Mouse (Mus musculus) megakaryocyte progenitor cell, adult 5-6 weeks (primary cell): Measurements from ENCODE around the gene Gm49510. TPM values are rescaled to one million over a fixed set of nuclear protein-coding genes. Genes with fewer than 3 reads are reported as not detected.

ENCODE experiments used
- ATAC-seq: replicated peaks from 2 replicates; pipeline ENCODE4 v1.8.0; 2016; ENCODE audit warnings: mild to moderate bottlenecking, moderate TSS enrichment, inconsistent platforms; ENCODE audit not compliant: poor library complexity
- total RNA-seq, 2 experiments: library from RNA; stranded (forward) in 1 of 2; stranded (reverse) in 1 of 2; fragments of 157-497, 149-512 nt in 1 of 2; fragments of 200-1000 nt in 1 of 2; gene quantifications; 2 replicates each; pipeline versions ENCODE4 v1.2.3 to v1.2.4; 2015 to 2017

The Gm49510 gene
- not detected in 2 replicates for total RNA-seq (2015)
- 1.2 and 2.6 TPM in 2 replicates for total RNA-seq (2017)

- no peak for ATAC-seq
These were observed at the start of gene Gm49510 for GRCm38 (mm10) chr15:78899409-78899739. Gm49510 (plus strand) TSS chr15:78899667.

DNA sequence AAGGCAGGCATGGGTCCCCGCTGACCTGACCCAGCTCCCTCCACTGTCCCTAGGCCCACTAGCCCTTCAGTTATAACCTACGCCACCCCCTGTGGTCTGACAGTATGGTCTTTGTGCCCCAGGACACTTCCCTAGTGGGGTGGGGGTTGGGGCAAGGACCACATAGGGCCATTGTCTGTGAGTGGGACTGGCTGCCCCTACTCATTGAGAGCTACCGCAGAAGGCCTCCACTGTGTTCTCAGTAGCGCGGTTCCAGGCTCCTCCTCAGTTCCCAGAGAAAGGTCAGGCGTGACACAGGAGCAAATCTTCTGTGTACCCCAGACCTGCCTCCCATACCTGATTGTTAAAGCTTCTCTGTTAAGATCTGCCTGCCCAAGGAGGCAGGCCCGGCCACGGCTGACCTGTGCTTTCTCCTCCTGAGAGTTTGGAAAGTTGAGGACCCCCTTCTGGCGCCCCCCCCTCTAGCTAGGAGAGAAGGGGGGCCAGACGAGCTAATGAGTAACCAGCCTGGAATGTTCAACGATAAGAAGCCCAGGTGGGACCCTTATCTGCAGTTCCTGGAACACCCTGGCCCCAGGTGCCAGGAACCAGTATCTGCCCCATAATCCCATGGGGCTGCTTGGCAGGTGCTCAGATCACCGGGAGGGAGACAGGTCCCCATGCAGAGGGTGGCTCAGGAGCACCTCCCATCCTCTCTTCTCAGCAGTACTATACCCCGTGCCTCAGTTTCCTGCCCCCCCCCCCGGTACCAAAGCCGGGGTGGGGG lies 49.2 kb upstream of the Gm49510 start:
- ATAC-seq = no peak

GRCm38 (mm10) chr15:78850944-78851343 lies 48.5 kb upstream of the Gm49510 start:
- no peak for ATAC-seq

DNA sequence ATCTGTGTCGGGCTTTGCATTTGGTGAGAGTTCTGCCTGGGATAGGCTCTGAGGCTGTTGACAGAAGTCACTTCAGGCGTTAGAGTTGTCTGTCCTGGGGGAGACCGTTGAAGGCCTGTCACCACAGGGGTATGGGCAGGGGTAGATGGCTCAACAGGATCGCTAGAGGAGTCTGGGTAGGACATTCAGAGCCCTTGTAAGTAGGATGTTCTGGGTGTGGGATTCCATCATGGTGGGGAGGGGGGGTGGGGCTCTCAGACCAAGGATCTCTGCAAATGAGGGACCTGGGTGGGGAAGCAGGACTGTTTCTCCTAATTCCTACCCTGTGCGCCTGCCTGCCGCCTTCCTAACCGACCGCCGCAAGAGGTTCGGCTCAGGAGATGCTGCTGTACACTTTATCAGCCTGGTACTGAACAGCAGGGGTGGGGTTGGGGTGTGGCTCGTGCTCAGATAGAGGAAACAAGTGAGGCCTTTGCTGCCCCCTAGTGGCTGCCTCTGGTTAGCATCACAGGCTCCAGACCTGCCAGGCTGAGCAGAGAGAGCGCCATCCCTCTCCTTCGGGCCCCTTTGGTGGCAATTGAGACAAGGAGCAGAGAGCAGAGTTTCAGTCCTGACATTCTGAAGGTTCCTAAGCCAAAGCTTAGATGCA lies 47.8 kb upstream of the Gm49510 start:
- ATAC-seq = peak; percentile 98

DNA sequence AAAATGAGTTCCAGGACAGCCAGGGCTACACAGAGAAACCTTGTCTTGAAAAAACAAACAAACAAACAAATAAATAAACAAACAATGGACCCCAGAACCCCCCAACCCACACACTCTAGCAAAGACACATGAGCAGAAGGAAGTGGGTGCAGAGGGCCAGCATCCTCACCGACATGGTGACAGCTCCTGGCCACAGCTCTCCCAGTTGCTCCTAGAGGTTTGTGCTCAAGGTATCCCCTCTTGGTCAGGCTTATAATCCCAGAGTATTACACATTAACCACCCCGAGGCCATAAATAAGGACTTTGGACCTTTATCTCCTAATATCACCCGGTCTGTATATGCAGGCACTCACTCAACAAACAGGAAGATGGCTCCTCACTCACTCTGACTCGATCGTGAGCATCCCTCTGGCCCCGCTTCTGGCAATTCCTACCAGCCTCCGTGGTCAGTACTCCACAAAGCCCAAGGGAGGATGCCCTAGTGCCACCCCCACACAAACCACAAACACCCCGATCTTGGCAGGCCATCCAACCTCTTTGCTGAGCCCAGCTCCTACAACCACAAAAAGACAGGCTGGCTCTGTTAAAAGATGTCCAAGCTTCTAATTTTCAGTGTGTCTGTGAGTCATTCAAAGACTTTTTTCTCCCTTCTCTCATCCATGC lies 44.0 kb upstream of the Gm49510 start, which contains the start of gene Lgals2:
Lgals2 (minus strand) TSS at position 227 of the 663 bp plus-strand sequence.
- no peak for ATAC-seq

GRCm38 (mm10) chr15:78857009-78857408 lies 42.5 kb upstream of the Gm49510 start:
- no peak for ATAC-seq

DNA sequence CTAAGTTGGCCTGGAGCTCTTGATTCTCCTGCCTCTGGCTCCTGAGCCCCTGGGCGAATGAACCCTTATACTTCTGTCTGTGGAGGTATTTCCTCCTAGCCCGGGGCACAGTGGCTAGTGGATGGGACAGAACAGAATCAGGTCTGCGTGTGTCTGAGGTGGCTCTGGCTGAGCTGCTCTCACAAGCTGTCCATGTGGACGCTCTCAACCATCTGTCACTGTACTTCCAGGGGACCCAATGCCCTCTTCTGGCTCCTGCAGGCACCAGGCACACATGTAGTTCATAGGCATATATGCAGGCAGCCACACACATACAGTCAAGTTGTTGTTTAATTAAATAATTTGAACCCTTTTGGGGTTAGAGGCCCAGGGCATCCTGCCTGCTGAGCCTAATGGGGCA lies 40.2 kb upstream of the Gm49510 start:
- no peak for ATAC-seq

DNA sequence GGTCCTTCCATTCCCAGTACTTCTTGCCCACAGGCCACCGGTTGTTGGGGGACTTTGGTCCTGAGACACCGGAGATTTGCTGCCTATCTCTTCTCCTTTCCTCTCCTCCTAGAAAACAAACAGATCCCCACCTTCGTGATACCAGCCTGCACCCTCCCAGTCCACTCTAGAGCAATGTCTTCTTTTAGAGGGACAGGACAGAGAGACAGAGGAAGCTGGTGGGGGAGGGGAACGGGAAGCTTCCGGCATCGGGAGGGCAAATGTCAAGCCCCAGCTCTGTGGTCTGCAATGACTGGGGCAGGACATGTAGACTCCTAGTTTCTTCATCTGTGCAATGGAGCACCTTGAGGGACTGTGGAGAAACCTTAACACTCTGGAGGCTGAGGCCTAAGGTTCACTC lies 39.8 kb upstream of the Gm49510 start:
- no peak for ATAC-seq

- ATAC-seq = no peak
These were observed 37.2 kb upstream of the Gm49510 start for GRCm38 (mm10) chr15:78862280-78862679.

DNA sequence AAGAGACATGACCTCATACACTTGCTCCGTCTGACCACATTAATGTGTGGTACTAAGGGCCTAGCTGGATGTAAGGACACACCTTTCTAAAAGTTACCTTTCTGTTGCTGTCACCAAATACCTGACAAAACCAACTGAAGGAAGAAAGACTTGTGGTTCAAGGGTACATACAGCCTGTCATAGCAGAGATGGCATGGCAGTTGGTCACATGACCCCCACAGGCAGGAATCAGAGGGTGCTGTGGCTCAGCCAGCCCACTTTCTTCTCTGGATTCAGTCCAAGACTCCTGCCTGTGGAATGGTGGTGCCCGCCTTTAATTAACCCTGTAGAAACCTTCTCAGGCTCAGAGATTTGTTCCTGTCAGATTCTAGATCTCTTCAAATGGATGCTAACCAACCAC lies 36.3 kb upstream of the Gm49510 start:
- no peak for ATAC-seq

- peak; percentile 63 for ATAC-seq
These were observed 35.6 kb upstream of the Gm49510 start for GRCm38 (mm10) chr15:78863852-78864253.

DNA sequence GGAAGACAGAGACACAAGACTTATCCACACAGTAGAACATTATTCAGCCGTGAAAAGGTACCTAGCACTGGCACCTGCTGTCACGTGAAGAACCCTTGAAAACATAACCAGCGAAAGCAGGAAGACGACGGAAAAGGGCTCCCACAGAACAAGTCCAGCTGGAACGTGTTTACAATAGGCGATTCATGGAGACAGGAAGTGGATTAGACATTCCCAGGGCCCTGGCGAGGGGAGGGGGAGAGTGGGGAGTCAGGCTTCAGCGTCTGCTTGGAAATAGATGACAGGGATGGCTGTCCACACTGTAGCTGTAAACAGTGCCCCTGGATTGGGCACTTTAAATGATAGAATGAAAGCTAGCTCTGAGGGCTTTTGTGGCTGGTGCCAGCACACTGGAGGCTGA lies 31.1 kb upstream of the Gm49510 start:
- ATAC-seq = no peak

- no peak for ATAC-seq
These were observed 30.6 kb upstream of the Gm49510 start for GRCm38 (mm10) chr15:78868826-78869233.

GRCm38 (mm10) chr15:78869775-78870174 lies 29.7 kb upstream of the Gm49510 start:
- ATAC-seq = peak; percentile 77

DNA sequence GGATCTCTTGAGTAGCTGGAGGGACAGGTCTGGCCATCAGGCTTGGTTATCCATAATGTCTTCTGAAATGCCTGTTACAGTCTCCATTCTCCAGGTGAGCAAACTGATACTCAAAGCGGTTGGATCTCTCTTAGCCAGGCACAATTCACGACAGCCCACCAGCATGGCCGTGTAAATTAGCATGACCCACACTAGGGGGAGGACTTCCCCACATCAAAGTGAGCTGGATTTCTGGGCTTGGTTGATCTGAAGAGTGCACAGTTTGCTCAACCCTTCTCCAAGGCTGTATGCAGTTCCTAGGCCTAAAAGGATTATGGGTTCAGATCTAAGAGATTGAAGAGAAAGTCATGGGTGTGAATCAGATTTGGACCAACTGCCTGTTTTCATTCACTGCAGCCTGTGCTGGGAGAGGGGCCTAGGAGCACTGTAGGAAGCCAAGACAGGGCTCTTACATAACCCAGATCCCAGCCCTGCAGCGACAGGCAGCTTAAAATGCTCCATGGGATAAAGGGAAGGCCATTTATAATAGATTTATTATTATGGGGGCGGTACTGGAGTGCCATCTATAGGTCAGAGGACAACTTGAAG lies 27.4 kb upstream of the Gm49510 start:
- ATAC-seq = no peak

GRCm38 (mm10) chr15:78873803-78874435 lies 25.5 kb upstream of the Gm49510 start:
- no peak for ATAC-seq

GRCm38 (mm10) chr15:78874989-78875388 lies 24.5 kb upstream of the Gm49510 start:
- no peak for ATAC-seq

DNA sequence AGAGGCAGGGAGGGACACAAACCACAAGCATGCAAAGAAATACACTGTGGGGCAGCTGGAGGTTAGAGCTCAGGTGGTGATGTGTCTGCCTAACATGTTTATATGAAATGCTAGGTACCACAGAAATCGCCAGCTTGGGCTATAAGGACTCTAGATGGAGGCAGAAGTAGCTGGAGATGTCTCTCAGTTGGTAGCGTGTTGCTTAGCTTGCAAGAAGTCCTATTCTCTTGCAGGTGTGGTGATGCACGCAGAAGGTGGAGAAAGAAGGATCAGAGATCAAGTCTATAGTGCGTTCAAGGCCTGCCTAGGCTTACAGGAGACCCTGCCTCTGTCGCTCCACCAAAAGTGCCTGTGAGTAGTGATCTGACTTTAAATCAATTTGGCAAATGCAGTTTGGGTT lies 23.9 kb upstream of the Gm49510 start:
- no peak for ATAC-seq

DNA sequence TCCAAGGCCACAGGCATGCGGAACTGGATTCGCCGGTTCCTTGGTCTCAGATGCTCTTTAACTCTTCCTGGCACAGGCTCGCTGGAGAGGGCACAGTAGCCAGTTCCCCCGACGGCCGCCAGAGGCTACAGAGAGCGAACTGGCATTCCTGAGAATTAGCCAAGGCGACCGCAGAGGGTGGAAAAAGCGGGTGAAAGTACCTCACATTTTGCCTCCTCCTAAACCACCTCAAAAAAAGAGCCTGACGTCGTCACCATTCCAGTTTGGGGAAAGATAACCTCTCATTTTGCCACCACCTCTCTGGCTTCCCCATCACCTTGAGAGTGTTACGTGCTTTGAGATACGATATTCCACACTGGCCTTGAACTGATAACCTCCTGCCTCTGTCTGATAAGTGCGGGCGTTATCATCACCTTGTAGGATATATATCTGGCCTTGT lies 23.2 kb upstream of the Gm49510 start:
- ATAC-seq = peak; percentile 56

- peak; percentile 62 for ATAC-seq
These were observed 22.3 kb upstream of the Gm49510 start, which contains the start of gene Gga1 for GRCm38 (mm10) chr15:78876991-78877809. Gga1 (plus strand) TSS chr15:78877190.
